Mouse (Mus musculus) liver, embryonic 14.5 days (tissue): ENCODE results near the gene Fam166a.

ENCODE experiments used
- CTCF ChIP-seq: IDR thresholded peaks from 2 replicates; pipeline ENCODE4 v1.5.1; 2016; ENCODE audit warnings: antibody characterized with exemption, low read depth, control low read depth
- EP300 ChIP-seq: IDR thresholded peaks from 2 replicates; pipeline ENCODE4 v1.6.1; 2016; ENCODE audit warnings: antibody characterized with exemption, low read depth

- TF ChIP-seq CTCF (no peak), EP300 (no peak)
Observed at GRCm38 (mm10) chr2:25230581-25230980, 12.0 kb downstream of the Fam166a start.
